12 mouse cellular contexts compared by ENCODE assay signal in the genomic region with DNA sequence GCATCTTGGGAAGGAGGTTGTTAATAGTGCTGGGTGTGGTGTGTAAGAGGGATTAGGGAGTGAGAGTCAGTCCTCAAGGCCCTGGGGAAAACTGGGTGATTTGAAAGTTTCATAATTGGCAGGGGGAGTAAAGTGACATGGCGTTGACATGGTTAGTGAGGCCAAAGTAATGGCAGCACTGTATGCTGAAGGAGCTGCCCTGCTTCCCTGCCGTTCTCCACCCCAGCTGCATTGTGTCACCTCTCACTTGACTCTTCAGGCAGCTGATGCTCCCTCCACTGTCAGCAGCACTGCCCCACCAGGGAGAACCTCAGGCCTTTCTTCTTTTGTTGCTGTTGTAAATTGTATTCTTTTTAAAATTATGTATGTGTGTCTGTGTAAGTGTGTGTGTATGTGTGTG.
A peak's percentile ranks its signal among the peaks of the same experiment; 100 is the strongest.
DNase-seq lines count a peak whose midpoint lies in the region; ATAC-seq lines count a peak whose summit lies in the region.
"Had no signal": no experiment of that assay in that cellular context is flagged by ENCODE, and none has a peak within 500 bp of the region (broad histone marks: within the 10 kb centered on the region; RNA-seq: fewer than 3 reads in every experiment).

No protein-coding gene starts in this region.

- 45% methylated on average over 2 of the region's 2 CpGs for WGBS in hindbrain, embryonic 10.5 days
- WGBS in hindbrain, embryonic 16.5 days: 25% methylated on average over 2 of the region's 2 CpGs
- 28% methylated on average over 2 of the region's 2 CpGs for WGBS in midbrain, embryonic 13.5 days
- WGBS in midbrain, embryonic 15.5 days: 28% methylated on average over 2 of the region's 2 CpGs
- 37% methylated on average over 2 of the region's 2 CpGs for WGBS in limb, embryonic 15.5 days

- no peak overlapping the region for H3K4me2 ChIP-seq in hindbrain, embryonic 16.5 days (ENCODE audit: low read length)
- H3K4me2 ChIP-seq in midbrain, embryonic 13.5 days (replicated peaks): no peak overlapping the region
- no peak overlapping the region for H3K4me2 ChIP-seq in midbrain, embryonic 15.5 days
- no peak overlapping the region for H3K4me2 ChIP-seq in limb, embryonic 15.5 days
- H3K4me2 ChIP-seq: forebrain, embryonic 15.5 days; kidney, embryonic 15.5 days had no signal

- H3K36me3 ChIP-seq in hindbrain, embryonic 10.5 days: peaks cover 19% of the 10 kb centered on the region
- H3K36me3 ChIP-seq in hindbrain, embryonic 16.5 days (ENCODE audit: control insufficient read depth, insufficient read depth, low read length): no peaks in the 10 kb centered on the region
- peaks cover 3% of the 10 kb centered on the region; the same call in 1 of the 2 replicates for H3K36me3 ChIP-seq in midbrain, embryonic 13.5 days
- H3K36me3 ChIP-seq in midbrain, embryonic 15.5 days (replicated peaks): no peaks in the 10 kb centered on the region
- peaks cover 7% of the 10 kb centered on the region for H3K36me3 ChIP-seq in limb, embryonic 15.5 days
- H3K36me3 ChIP-seq: forebrain, embryonic 15.5 days had no signal

- peak overlapping the region; percentile 29; the same call in 1 of the 2 replicates for H3K27ac ChIP-seq in hindbrain, embryonic 10.5 days
- H3K27ac ChIP-seq in hindbrain, embryonic 16.5 days (ENCODE audit: low read depth, low read length): no peak overlapping the region
- peak overlapping the region; percentile 26; the same call in 1 of the 2 replicates for H3K27ac ChIP-seq in midbrain, embryonic 13.5 days
- no peak overlapping the region for H3K27ac ChIP-seq in midbrain, embryonic 15.5 days
- 0 out of 2 replicates have a peak overlapping the region, but pooled peaks have one; percentile 7 for H3K27ac ChIP-seq in limb, embryonic 15.5 days
- H3K27ac ChIP-seq: heart, adult 2 months had no signal

- H3K9me3 ChIP-seq in hindbrain, embryonic 10.5 days: no peaks in the 10 kb centered on the region
- no peaks in the 10 kb centered on the region for H3K9me3 ChIP-seq in hindbrain, embryonic 16.5 days (ENCODE audit: control insufficient read depth, low read length)
- H3K9me3 ChIP-seq in midbrain, embryonic 13.5 days: no peaks in the 10 kb centered on the region
- no peaks in the 10 kb centered on the region for H3K9me3 ChIP-seq in midbrain, embryonic 15.5 days
- H3K9me3 ChIP-seq in limb, embryonic 15.5 days: no peaks in the 10 kb centered on the region
- H3K9me3 ChIP-seq: forebrain, embryonic 15.5 days; kidney, embryonic 15.5 days had no signal

- no peak overlapping the region for H3K4me3 ChIP-seq in hindbrain, embryonic 10.5 days
- no peak overlapping the region for H3K4me3 ChIP-seq in hindbrain, embryonic 16.5 days (ENCODE audit: low read length)
- no peak overlapping the region for H3K4me3 ChIP-seq in midbrain, embryonic 13.5 days (replicated peaks)
- no peak overlapping the region for H3K4me3 ChIP-seq in midbrain, embryonic 15.5 days
- H3K4me3 ChIP-seq in limb, embryonic 15.5 days: no peak overlapping the region
- H3K4me3 ChIP-seq: forebrain, embryonic 15.5 days; heart, adult 2 months; kidney, embryonic 15.5 days had no signal

- ATAC-seq in hindbrain, embryonic 16.5 days: no peak
- no peak for ATAC-seq in midbrain, embryonic 13.5 days
- ATAC-seq in midbrain, embryonic 15.5 days (replicated peaks): no peak
- no peak for ATAC-seq in limb, embryonic 15.5 days (ENCODE audit: insufficient number of reproducible peaks, low FRiP score, low TSS enrichment, low read depth)
- ATAC-seq: CD4-positive, CD25-positive, alpha-beta regulatory T cell, adult 4 months; forebrain, embryonic 15.5 days had no signal

- no peaks in the 10 kb centered on the region for H3K27me3 ChIP-seq in hindbrain, embryonic 10.5 days (ENCODE audit: insufficient read depth, poor library complexity, severe bottlenecking)
- H3K27me3 ChIP-seq in hindbrain, embryonic 16.5 days (replicated peaks; ENCODE audit: control insufficient read depth, insufficient read depth, low read length): no peaks in the 10 kb centered on the region
- no peaks in the 10 kb centered on the region for H3K27me3 ChIP-seq in midbrain, embryonic 13.5 days
- H3K27me3 ChIP-seq in midbrain, embryonic 15.5 days (replicated peaks): no peaks in the 10 kb centered on the region
- no peaks in the 10 kb centered on the region for H3K27me3 ChIP-seq in limb, embryonic 15.5 days
- H3K27me3 ChIP-seq: forebrain, embryonic 15.5 days; kidney, embryonic 15.5 days had no signal

- no peak overlapping the region for H3K9ac ChIP-seq in hindbrain, embryonic 16.5 days (ENCODE audit: low read depth, low read length)
- H3K9ac ChIP-seq in midbrain, embryonic 13.5 days (replicated peaks): no peak overlapping the region
- no peak overlapping the region for H3K9ac ChIP-seq in midbrain, embryonic 15.5 days
- no peak overlapping the region for H3K9ac ChIP-seq in limb, embryonic 15.5 days
- H3K9ac ChIP-seq: forebrain, embryonic 15.5 days; kidney, embryonic 15.5 days had no signal

- peaks cover 72% of the 10 kb centered on the region for H3K4me1 ChIP-seq in hindbrain, embryonic 10.5 days (replicated peaks)
- H3K4me1 ChIP-seq in hindbrain, embryonic 16.5 days (ENCODE audit: control insufficient read depth, insufficient read depth, low read depth, low read length): peaks cover 28% of the 10 kb centered on the region
- peaks cover 68% of the 10 kb centered on the region for H3K4me1 ChIP-seq in midbrain, embryonic 13.5 days (replicated peaks)
- peaks cover 39% of the 10 kb centered on the region for H3K4me1 ChIP-seq in midbrain, embryonic 15.5 days
- peaks cover 31% of the 10 kb centered on the region for H3K4me1 ChIP-seq in limb, embryonic 15.5 days

- no peak for DNase-seq in hindbrain, embryonic 10.5 days (ENCODE audit: low spot score)
- DNase-seq in retina, embryonic 14.5 days (ENCODE audit: low spot score): peak; percentile 48
- no peak for DNase-seq in urinary bladder, postnatal 25 days (ENCODE audit: low spot score)
- DNase-seq: adrenal gland, postnatal 10 days; heart, adult 2 months had no signal

Comparison
In these comparisons a context has a peak if more than half of its experiments do, and no peak if none do; other contexts are left out.
1. H3K27ac ChIP-seq: peak in hindbrain, embryonic 10.5 days (single experiment), midbrain, embryonic 13.5 days (single experiment) and limb, embryonic 15.5 days (single experiment); none in hindbrain, embryonic 16.5 days (single experiment) and midbrain, embryonic 15.5 days (single experiment).